Mouse (Mus musculus) ES-E14 (cell line): ENCODE data around the gene Cdc7.

Source experiments
- MAFK ChIP-seq: IDR thresholded peaks from 2 replicates; pipeline ENCODE4 v1.6.1; 2014; ENCODE audit warnings: mild to moderate bottlenecking, low read depth, low read length, inconsistent platforms; ENCODE audit not compliant: insufficient read depth
- ZC3H11A ChIP-seq: IDR thresholded peaks from 2 replicates; pipeline ENCODE4 v1.6.1; 2012; ENCODE audit warnings: low read depth, mild to moderate bottlenecking, inconsistent platforms, low read length, borderline replicate concordance

DNA sequence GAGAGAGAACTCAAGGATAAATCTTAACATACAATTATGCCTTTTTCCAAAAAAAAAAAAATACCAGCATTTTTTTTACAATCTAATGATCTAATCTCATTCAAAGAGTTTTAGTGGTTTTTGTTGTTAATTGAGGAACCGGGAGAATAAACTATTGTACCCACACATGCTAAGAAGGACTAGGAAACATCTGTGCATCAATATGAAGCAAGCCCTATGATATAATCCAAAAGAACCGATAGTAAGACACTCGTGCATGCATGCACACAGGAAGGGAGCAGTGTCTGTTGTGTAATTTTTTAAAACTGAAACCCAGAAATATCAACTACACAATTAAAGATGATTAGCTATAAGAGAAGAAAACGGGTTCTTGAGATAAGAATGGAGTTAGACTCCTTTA lies 52.4 kb downstream of the Cdc7 start:
- TF ChIP-seq ZC3H11A = no peak
- no peak for TF ChIP-seq MAFK
